Mouse (Mus musculus) cerebellum, adult 9-11 months (tissue): ENCODE results near the gene Olfr974.
"Not testable (repeated sequence)": the region's sequence is repeated elsewhere in the genome, so short reads cannot be mapped to it uniquely, and the experiment has no call there.

Experiments
- DNase-seq: peaks from one replicate; pipeline ENCODE4 v3.0.0; 2022

The Olfr974 gene

GRCm38 (mm10) chr9:39937201-39937600 lies at the start of gene Olfr974:
TSS of gene Olfr974 (plus strand) at chr9:39937501.
- no peak for DNase-seq

DNA sequence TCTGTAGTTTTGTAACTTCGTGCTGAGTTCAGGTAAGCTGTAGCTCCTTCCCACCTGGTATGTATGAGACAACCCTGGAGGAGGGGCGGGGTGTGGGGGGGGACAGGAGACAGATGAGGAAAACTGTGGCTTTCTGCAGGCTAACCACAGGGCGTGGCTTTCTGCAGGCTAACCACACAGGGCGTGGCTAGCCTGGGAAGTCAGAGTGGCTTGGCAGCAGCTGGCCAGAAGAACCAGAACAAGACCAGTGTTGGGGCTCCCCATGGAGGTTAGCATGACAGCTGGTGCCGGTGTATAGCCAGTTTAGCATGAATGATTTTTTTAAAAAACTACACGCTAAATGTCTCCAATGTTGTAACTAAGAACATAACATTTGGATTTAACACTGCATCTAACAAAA lies 32.2 kb upstream of the Olfr974 start:
- no peak for DNase-seq

DNA sequence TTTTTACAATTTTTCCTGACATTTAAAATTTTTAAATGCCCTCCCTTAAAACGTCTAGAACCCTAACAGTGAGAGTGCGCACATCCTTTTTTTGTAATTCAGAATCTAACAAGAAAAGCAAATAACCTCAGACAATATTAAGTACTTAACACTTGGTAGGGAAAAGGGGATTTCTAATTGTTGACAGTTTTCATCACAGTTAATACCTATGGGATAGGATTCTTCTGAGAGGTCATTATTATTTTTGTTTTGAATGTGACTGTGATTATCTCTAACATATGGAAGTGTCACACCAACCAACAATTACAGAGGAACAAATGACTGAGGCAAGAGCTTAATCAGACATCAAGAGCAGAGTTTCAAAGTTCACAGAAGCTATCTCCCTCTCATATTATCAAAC lies 30.3 kb upstream of the Olfr974 start, which contains the start of gene Olfr229:
Gene Olfr229, plus strand, starts transcription at position 301 of the 400 bp plus-strand sequence.
- no peak for DNase-seq

DNA sequence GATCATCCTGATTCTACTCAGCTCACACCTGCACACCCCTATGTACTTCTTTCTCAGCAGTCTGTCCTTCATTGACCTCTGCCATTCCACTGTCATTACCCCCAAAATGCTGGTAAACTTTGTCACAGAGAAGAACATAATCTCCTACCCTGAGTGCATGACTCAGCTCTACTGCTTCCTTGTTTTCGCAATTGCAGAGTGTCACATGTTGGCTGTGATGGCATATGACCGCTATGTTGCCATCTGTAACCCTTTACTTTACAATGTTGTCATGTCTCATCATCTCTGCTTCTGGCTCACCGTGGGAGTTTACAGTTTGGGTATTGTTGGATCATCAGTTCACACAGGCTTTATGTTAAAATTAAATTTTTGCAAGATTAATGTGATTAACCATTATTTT lies 27.4 kb upstream of the Olfr974 start:
- no peak for DNase-seq

DNA sequence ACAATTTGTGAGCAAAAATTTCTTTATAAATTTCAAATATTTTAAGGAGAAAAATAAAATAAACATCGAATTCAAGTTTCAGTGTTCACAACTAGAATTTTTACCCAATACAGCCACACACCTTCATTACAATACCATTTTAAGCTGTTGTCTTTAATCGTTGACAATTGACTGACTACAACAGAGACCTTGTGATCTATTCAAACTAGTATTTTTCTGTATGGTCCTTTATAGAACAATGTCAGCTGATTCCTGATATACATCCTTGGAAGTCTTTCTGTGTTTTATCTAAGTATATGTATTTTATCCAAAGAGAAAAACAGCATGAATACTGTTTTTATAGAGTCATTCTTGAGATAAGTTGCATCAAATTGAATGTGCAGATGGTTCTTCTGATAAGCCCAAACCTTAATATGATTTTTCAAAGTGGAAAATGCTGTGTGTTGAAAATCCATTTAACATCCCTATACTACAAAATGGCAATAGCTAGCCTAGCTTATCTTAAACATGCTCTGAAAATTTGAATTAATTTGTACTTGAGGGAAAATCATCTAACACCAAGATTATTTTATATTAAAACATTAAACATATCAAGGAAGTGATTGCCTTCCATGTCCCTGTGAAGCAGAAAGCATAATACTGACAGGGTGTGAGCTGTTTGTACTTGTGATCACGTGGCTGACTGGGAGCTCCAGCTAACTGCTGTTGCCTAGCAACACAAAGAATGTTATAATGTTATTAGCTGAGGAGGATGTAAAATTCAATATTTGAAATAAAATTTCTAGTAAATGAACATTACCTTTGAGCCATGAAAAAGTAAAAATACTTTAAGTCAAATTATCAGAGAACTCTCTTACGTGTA lies 9.1 kb upstream of the Olfr974 start:
- not testable (repeated sequence) for DNase-seq

- DNase-seq = not testable (repeated sequence)
These were observed 8.5 kb upstream of the Olfr974 start for GRCm38 (mm10) chr9:39928837-39929236.

DNA sequence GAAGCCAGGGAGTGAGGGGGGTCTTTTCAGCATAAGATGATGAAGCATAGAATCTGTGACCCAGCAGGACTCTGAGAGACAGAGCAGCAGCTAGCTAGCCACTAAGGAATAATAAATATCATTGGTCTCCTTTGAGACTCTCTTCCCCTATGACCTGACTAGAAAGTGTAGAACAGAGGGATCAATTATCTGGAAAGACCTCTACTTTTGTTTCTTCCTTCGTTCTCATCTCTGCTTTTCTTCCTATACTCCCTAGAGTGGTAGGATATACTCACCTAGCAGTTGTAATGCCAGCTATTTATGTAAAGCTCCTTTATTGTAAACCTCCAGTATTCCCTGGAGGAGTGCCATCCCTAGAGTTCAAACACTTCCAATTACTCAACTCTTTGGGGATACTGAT lies 14.6 kb downstream of the Olfr974 start, which contains the start of gene Olfr975:
Gene Olfr975, minus strand, starts transcription at position 101 of the 400 bp plus-strand sequence.
- DNase-seq = no peak

GRCm38 (mm10) chr9:39961033-39961432 lies 23.7 kb downstream of the Olfr974 start, which contains the start of gene Olfr976:
TSS of gene Olfr976 (minus strand) at chr9:39961133.
- DNase-seq = not testable (repeated sequence)

- not testable (repeated sequence) for DNase-seq
These were observed 39.4 kb downstream of the Olfr974 start for GRCm38 (mm10) chr9:39976581-39977145.

DNA sequence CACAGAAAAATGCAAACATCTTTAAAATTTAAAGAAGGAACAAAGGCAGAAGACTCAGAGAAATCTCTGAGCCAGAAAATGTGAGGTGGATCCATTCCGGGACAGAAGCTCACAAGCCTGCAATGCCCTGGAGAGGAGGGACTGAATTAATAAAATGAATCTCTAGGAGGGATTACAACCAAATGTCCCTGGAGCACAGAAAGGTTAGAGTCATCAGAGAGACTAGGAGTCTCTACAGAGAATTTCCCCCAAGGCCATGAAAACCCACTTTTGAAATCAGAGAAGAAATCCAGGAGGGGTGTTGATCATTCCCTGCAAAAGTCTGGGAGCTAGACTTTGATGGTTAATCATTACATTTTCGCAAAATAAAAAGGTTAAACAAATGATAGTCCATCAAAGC lies 54.5 kb downstream of the Olfr974 start, which contains the start of gene Olfr978:
Gene Olfr978, plus strand, starts transcription at position 301 of the 400 bp plus-strand sequence.
- DNase-seq = no peak
